Mouse (Mus musculus) bone marrow macrophage, adult 2 months (primary cell): ENCODE results near the gene Parp9. TPM values are rescaled to one million over a fixed set of nuclear protein-coding genes. Genes with fewer than 3 reads are reported as not detected.
"Not testable (repeated sequence)": the region's sequence is repeated elsewhere in the genome, so short reads cannot be mapped to it uniquely, and the experiment has no call there.

Source experiments
- H3K27ac ChIP-seq: 2 replicates; pipeline ENCODE4 v1.5.1; 2012; ENCODE audit warnings: low read depth, low read length; ENCODE audit not compliant: insufficient read depth
- H3K4me1 ChIP-seq: 2 replicates; pipeline ENCODE4 v1.6.1; 2012; ENCODE audit warnings: low read length; ENCODE audit not compliant: control insufficient read depth, insufficient read depth
- H3K4me3 ChIP-seq: 2 replicates; pipeline ENCODE4 v1.5.1; 2012; ENCODE audit warnings: mild to moderate bottlenecking, low read length, moderate library complexity; ENCODE audit not compliant: insufficient read depth
- CTCF ChIP-seq: IDR thresholded peaks from 2 replicates; pipeline ENCODE4 v1.5.1; 2012; ENCODE audit warnings: low read depth, mild to moderate bottlenecking, low read length, moderate library complexity
- POLR2A ChIP-seq: IDR thresholded peaks from 2 replicates; pipeline ENCODE4 v1.6.1; 2012; ENCODE audit warnings: mild to moderate bottlenecking, low read depth, low read length, borderline replicate concordance
- polyA plus RNA-seq: library from polyadenylated mRNA; stranded (reverse); fragments of >200 nt; gene quantifications from 2 replicates; pipeline ENCODE4 v1.2.4, GENCODE M21; 2012; ENCODE audit not compliant: missing spikeins, insufficient read depth, insufficient read length

The Parp9 gene
- polyA plus RNA-seq, 1 experiment: 78.7 TPM

GRCm38 (mm10) chr16:35987930-35988329, 49.7 kb downstream of the Parp9 start:
- Histone ChIP-seq H3K27ac (no peak overlapping the region), H3K4me1 (peaks cover 23% of the 10 kb centered on the region), H3K4me3 (no peak overlapping the region)
- TF ChIP-seq CTCF (no peak), POLR2A (no peak)

DNA sequence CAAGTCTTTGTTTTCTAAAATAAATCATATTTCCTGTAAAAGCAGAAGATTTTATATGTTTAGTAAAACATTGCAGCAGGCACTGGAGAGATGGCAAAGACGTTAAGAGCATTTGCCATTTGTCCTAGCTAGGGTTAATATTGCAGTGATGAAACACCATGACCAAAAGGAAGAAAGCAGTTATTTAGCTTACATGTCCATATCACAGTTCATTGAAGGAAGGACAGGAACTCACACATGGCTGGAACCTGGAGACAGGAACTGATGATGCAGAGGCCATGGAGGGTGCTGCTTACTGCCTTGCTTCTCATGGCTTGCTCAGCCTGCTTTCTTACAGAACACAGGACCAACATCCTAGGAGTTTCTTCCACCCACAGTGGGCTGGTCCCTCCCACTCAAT, 54.1 kb downstream of the Parp9 start:
- no peak overlapping the region for H3K27ac ChIP-seq
- peaks cover 13% of the 10 kb centered on the region for H3K4me1 ChIP-seq
- H3K4me3 ChIP-seq: no peak overlapping the region
- TF ChIP-seq POLR2A (no peak), CTCF (no peak)

DNA sequence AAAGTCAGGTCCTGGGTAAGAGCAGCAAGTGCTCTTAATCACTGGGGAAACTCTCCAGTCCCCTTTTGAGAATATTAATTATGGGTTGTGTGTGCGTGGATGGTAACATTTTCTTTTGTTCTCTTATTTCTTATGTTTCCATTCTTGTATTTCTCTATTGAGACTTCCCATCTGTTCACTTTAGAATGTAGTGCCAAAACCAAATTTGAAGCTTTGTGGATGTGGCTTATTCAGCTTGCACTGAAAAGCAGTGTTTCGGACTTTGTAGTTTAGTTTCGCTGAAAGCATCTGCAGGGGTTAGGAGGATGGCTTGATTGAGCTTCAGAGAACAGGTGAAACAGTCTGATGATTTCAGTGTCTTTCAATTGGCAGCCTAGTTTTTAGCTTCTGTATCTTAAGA, 55.0 kb downstream of the Parp9 start:
- Histone ChIP-seq H3K27ac (no peak overlapping the region), H3K4me1 (peaks cover 14% of the 10 kb centered on the region), H3K4me3 (no peak overlapping the region)
- TF ChIP-seq POLR2A: no peak

DNA sequence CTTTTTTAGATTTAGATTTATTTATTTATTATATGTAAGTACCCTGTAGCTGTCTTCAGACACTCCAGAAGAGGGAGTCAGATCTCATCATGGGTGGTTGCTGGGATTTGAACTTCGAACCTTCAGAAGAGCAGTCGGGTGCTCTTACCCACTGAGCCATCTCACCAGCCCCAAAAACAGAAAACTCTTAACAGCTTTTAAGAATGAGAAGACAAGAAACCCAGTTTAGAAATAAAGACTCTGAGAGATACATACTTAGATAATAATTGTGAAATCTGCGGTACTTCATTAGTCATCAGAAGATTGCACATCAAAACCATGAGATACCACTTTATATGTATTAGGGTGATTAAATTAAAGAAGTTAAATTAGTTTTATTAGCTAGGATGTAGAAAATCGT, 60.6 kb downstream of the Parp9 start:
- H3K4me3 ChIP-seq, H3K27ac ChIP-seq, H3K4me1 ChIP-seq: not testable (repeated sequence)

- H3K27ac ChIP-seq: no peak overlapping the region
- H3K4me3 ChIP-seq: no peak overlapping the region
- TF ChIP-seq POLR2A (no peak), CTCF (no peak)
- H3K4me1 ChIP-seq: no peaks in the 10 kb centered on the region
These were observed 70.1 kb downstream of the Parp9 start for GRCm38 (mm10) chr16:36008396-36008795.

- Histone ChIP-seq H3K4me1 (0 out of 2 replicates have a peak, but pooled peaks cover 2% of the 10 kb centered on the region), H3K4me3 (no peak overlapping the region), H3K27ac (no peak overlapping the region)
- no peak for TF ChIP-seq CTCF
- TF ChIP-seq POLR2A: no peak
These were observed 78.1 kb downstream of the Parp9 start for GRCm38 (mm10) chr16:36016335-36016734.

Other genes with a start within 250 kb of the Parp9 start
- gene Dirc2, start 169.1 kb upstream of the Parp9 start, polyA plus RNA-seq: 19.9 and 21.2 TPM in 2 replicates
- 3.2 and 3.3 TPM in 2 replicates for gene Hspbap1, start 168.1 kb upstream of the Parp9 start, polyA plus RNA-seq
- gene Parp14, start 66.9 kb upstream of the Parp9 start, polyA plus RNA-seq: 134 and 148 TPM in 2 replicates
- gene Dtx3l, start 681 bp downstream of the Parp9 start, polyA plus RNA-seq: 63.1 and 64.2 TPM in 2 replicates
- gene Kpna1, start 40.3 kb downstream of the Parp9 start, polyA plus RNA-seq: 23.4 and 26.4 TPM in 2 replicates
- gene Wdr5b, start 102.7 kb downstream of the Parp9 start, polyA plus RNA-seq: 5.5 and 6.9 TPM in 2 replicates
- gene Fam162a, start 133.1 kb downstream of the Parp9 start, polyA plus RNA-seq: 49.2 and 57.1 TPM in 2 replicates
- 19.6 and 33.8 TPM in 2 replicates for gene Ccdc58, start 133.2 kb downstream of the Parp9 start, polyA plus RNA-seq
- not detected in 2 replicates for gene Csta1, start 192.8 kb downstream of the Parp9 start, polyA plus RNA-seq
- not detected in 2 replicates for gene Stfa2l1, start 218.3 kb downstream of the Parp9 start, polyA plus RNA-seq
- 0.43 TPM in 1 of 2 replicates, not detected in the other for gene Gm5483, start 245.7 kb downstream of the Parp9 start, polyA plus RNA-seq